Mouse (Mus musculus): ENCODE data around the gene Prdm4. TPM values are rescaled to one million over a fixed set of nuclear protein-coding genes. Genes with fewer than 3 reads are reported as not detected.

The Prdm4 gene
- 32.5 and 37.2 TPM in 2 replicates for total RNA-seq (2017)

DNA sequence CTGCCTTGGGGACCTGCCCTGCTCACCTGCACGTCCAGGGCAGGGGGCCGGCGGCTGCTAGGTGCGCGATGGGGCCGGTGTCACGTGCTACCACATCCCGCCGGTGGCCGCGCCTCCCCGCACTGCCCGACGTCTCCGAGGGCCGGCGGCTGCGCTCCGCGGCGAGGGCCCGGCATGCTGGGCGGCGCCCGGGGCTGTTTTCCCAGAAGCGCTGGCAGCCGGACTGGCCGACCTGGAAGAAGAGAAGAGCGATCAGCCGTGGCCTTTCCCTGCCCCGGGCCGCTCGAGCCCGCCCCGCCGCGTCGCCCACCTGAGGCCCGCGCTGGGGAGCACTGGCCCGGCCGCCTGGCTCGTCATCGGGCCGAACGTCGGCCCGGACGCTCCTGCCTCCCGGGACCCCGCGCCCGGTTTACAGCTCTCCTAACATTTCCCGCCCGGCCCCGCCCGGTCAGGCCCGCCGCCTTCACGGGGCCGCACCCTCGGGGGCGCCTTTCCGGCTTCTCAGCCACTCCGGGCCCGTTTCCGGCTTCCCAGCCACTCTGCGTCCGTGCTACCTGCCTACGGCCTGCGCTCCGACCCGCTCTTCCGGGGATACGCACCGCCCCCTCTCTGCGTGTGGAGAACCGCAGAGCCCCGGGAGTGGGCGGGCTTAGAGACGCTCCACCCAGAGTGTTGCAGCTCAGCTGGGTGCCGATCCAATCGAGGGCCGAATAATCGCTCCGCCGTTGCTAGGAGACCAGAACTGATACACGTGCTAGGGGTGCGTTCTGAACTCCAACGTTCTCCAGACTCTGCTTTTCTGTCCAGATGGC, at the start of gene Prdm4:
Prdm4 (minus strand) TSS at position 645 of the 812 bp plus-strand sequence.
- ATAC-seq (replicated peaks; ENCODE audit: low read depth, poor library complexity, severe bottlenecking) = peak; percentile 99

DNA sequence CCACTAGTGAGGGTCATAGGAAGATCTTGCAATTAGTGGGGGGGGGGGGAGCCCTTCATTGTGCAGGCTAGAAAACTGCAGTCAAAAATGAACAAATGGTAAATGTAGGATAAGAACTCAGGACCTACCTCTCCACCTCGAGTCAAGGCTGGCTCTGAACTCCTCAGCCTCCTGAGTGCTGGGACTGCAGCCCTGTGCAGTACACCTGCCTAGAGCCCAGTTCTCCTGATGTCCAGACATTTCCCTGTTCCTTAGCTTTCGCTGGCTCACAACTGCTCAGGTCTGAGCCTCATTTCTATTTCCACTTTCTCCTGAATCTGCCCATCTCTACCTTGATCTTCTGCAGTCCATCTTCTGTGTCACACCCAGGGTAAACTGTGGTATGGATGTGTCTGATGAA, 49.5 kb upstream of the Prdm4 start:
- no peak for ATAC-seq (replicated peaks; ENCODE audit: low read depth, poor library complexity, severe bottlenecking)

DNA sequence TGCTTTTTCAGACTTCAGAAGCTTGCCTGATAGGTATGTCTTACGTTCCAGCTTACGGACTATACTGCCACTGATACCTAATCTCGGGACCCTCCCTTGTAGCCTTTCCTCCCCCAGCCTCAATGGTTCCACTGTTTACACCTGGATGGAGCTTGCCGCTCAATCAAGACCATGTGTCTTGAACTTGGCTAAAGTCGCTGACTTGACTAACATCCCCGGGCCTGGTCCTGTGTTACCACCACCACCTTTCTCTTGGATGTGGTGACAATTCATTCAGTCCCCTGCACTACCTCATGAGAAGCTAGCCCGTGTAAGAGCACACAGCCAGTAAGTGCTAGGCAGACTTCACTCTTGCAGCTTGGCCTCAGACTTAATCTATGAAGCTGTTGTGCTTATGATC, 47.4 kb upstream of the Prdm4 start:
- no peak for ATAC-seq (replicated peaks; ENCODE audit: low read depth, poor library complexity, severe bottlenecking)

DNA sequence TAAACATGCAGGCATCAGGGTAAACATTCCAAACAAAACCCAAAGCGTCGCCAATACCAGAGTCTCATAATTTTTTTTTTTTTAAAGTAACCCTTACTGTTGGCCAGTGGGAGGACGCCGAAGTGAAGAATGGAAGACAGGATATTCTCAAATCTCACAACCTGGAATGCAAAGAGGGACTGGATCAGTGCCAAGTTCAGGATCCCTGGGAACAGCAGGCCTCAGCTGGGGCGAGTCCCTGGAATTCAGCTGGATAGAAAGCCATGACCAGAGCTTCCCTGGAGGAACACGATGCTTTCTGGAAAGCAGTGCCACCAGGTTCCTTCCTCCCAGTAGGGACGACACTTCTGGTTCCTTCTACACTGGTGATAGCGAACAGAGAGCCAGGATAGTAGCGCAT, 46.0 kb upstream of the Prdm4 start:
- no peak for ATAC-seq (replicated peaks; ENCODE audit: low read depth, poor library complexity, severe bottlenecking)

DNA sequence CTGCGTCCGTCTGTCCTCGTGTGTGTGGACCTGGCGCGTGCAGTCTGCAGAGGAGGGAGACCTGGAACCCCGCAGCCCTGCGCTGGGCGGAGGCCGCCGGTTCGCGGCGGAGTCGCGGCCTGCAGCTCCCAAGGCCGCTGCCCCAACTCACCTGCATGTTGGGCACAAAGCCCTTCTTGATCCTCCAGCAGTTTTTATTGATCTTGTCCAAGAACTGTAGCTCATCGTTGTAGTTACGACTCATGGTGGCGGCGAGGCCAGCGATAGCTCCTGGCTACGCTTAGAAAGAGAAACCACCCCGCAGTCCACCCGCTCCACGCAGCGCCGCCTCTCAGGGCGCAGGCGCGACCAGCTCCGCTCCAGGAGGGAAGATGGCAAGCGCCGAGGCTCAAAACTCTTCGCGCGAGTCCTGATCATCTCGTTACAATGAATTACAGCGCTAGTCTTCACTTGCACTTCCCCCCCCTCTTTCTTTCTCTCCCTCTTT, 40.6 kb upstream of the Prdm4 start, which contains the start of gene Rtcb:
Rtcb (minus strand) TSS at position 360 of the 487 bp plus-strand sequence.
- peak; percentile 97 for ATAC-seq (replicated peaks; ENCODE audit: low read depth, poor library complexity, severe bottlenecking)

DNA sequence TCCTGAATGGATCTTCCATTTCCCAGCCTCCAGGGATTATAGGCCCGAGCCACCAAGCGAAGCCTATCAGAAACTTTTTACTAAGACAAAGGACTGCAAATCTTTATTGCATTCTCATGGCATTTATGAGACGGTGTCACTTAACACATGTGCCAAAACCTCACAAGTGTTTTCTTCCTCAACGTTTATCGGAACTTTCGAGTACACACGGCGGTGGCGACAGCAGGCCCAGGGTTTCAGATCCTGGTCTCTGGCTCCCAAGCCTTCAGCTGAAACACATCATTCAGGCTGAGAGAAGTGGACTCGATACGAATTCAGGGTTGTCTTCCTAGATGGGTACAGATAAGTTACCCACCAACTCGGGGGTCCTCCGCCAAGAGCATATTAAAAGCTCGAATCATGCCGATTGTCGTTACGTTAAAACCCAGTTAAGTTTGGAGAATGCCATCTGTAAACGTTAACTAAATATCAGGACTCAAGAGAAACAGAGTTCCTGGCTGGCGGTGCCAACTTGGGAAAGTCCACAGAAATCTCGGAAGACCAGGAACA, 40.0 kb upstream of the Prdm4 start:
- peak; percentile 47 for ATAC-seq (replicated peaks; ENCODE audit: low read depth, poor library complexity, severe bottlenecking)

DNA sequence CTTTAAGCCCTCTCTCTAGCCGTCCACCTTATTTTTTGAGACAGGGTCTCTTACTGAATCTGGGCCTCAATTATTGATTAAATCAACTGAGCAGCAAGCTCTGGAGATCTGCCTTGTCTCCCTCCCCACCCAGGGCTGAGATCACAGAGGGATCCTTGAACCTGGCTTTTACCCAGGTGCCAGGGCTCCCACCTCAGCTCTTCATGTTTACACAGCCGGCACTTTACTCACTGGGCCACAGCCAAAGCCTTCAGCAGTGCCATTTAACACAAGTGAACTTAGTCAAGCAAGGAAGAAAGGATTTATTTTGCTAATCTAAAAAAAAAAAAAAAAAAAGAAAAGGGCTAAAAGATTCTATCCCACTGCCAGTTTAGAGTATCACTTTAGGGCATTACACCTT, 37.5 kb upstream of the Prdm4 start:
- ATAC-seq (replicated peaks; ENCODE audit: low read depth, poor library complexity, severe bottlenecking) = no peak

DNA sequence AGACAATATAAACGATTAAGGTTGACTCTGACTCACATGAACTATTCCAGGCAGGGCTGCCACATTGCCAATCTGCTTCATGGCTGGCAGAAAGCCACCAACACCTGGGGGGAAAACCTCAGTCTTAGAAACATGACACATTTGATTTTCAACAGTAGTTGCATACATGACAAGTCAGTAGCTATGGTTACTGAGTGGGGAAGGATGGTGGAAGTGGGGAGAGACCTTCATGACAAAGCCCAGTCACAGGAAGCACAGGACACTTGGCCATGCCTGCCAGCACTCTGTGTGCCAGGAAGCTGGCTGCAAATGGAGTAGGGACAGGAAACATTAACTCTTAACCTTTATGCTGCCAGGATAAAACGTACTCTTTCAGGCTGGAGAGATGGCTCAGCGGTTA, 36.5 kb upstream of the Prdm4 start:
- ATAC-seq (replicated peaks; ENCODE audit: low read depth, poor library complexity, severe bottlenecking) = no peak

DNA sequence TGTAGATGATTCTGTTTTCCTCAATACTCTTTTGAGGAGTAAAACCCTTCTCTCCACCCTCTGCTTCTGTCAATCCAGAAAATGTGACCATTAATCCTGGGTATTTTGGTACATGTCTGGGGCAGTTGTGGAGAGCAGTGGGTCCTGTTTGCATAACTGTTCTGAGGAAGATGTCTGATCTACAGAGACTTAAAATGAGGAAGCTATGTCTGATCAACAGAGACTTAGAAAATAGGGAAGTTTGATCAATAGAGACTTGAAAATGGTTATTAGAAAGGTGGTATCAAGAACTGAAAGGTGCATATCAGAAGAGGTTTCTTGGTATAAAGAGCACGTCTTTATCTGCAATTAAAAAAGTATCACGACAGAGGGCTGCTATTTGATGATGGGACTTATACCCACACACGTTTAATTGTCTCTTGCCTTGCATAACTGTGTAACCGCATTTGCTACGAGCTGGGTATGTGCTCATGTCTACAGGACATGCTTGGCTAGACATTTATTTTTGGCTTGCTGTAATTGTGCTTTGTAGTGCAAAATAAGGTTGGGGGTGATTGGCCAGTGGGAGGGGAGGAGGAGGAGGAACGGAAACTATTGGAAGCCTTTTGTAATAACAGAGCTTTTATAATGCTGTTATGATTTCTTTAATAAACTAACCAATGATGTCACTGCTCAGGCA, 35.0 kb upstream of the Prdm4 start:
- peak; percentile 65 for ATAC-seq (replicated peaks; ENCODE audit: low read depth, poor library complexity, severe bottlenecking)

DNA sequence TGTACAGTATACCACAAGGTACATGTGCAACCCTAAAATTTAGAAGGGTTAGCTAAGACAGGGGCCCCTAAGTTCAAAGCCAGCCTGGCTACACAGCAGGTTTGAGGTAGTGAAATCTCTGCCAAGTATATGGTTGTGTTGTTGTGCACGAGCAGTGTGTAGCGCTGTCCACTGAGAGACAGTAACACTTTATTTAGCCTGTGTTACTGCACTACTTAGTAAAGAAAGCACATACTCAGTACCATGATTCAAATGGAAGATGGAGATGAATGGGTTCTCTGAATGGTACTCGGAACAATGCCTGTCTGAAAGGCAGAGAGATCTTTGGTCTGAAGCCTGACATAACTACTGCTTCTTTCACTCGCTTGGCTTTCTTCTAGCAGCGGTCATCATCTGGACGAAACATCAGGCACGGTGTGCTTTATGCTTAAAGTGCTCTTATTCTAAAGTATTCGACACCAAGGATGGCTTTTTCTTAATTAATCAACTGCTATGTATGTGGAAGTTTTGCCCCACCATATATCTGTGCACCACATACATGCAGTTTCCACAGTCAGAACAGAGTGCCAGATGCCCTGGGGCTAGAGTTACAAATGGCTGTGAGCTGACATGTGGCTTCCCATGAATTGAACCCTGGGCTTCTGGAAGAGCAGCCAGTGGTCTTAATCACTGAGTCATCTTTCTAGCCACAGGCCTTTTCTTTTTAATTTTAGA, 31.7 kb upstream of the Prdm4 start:
- no peak for ATAC-seq (replicated peaks; ENCODE audit: low read depth, poor library complexity, severe bottlenecking)

DNA sequence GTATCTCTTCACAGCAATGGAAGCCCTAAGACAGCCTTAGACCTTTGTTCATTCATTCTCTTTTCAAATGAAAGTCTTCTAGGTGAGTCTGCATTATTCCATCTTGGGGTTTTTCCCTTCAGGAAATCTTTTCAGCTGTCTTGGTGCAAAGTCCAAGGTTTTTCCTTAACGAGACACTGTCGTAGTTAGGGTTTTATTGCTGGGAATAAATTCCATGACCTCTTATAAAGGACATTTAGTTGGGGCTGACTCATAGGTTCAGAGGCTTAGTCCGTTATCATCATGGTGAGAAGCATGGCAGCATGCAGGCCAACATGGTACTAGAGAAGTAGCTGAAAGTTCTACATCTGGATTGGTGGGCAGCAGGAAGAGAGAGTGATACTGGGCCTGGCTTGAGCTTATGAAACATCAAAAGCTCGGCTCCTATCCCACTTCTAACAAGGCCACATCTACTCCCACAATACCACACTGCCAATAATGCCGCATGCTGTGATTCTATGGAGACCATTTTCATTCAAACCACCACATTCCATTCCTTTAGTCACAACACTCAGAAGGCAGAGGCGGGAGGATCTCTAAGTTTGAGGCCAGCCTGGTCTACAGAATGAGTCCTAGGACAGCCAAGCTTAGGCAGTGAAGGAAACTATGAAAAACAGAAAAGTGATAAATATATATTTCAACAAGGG, 19.5 kb upstream of the Prdm4 start:
- ATAC-seq (replicated peaks; ENCODE audit: low read depth, poor library complexity, severe bottlenecking) = no peak

DNA sequence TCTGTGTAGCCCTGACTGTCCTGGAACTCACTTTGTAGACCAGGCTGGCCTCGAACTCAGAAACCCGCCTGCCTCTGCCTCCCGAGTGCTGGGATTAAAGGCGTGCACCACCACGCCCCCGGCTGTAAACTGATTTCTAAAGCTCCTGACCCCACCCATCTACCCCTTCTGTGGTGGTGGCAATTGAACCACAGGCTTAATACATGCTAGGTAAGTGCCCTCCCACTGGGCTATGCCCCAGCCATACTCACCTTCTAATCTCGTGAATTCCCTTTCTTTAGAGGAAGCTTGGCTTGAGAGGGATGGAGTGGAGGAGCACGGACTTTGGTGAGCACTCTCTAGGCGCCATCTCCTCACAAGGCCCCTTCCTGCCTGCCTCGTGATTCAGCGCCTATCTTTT, 13.0 kb upstream of the Prdm4 start:
- ATAC-seq (replicated peaks; ENCODE audit: low read depth, poor library complexity, severe bottlenecking) = no peak

DNA sequence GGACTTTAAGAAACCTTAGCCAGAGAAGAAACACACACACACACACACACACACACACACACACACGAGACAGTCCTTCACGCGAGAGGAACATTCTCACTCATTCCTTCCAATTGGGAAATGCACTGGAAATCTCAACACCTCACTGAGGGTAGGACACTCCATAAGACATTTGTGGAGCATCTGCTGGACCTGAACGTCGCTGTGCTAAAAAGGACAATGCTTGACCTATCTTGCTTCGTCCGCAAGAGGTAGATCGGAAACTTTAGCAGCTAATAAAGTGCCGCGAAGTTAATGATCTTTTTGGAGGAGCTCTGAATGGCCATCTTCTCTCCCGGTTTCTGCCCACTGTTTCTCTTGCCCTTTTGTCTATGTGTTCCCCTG, 12.3 kb upstream of the Prdm4 start:
- no peak for ATAC-seq (replicated peaks; ENCODE audit: low read depth, poor library complexity, severe bottlenecking)

DNA sequence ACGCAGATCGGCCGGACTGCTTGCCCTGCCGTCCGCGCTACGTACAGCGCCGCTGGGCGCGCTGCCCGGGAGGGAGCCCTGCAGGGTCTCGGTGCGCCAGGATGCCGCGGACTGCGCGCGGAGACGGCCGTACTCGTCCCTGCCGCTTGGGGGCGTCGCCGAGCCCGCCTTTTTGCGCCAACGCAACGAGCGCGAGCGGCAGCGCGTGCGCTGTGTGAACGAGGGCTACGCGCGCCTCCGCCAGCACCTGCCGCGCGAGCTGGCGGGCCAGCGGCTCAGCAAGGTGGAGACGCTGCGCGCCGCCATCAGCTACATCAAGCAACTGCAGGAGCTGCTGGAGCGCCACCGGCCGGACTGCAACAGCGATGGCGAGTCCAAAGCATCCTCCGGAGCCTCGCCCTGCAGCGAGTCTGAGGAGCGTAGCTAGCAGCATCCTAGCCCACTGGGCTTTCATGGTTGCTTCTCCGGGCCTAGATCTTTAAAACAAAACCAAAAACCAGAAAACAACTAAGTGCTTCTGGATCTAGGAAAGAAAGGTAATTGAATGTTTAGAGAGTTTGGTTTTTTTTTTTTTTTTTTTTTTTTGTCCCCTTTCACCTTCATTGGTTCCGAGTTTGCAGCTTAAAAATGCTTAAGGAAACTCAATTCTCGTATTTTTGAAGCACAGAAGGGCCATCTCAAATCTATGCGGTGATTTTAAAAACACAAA, 11.7 kb upstream of the Prdm4 start:
- peak; percentile 69 for ATAC-seq (replicated peaks; ENCODE audit: low read depth, poor library complexity, severe bottlenecking)

DNA sequence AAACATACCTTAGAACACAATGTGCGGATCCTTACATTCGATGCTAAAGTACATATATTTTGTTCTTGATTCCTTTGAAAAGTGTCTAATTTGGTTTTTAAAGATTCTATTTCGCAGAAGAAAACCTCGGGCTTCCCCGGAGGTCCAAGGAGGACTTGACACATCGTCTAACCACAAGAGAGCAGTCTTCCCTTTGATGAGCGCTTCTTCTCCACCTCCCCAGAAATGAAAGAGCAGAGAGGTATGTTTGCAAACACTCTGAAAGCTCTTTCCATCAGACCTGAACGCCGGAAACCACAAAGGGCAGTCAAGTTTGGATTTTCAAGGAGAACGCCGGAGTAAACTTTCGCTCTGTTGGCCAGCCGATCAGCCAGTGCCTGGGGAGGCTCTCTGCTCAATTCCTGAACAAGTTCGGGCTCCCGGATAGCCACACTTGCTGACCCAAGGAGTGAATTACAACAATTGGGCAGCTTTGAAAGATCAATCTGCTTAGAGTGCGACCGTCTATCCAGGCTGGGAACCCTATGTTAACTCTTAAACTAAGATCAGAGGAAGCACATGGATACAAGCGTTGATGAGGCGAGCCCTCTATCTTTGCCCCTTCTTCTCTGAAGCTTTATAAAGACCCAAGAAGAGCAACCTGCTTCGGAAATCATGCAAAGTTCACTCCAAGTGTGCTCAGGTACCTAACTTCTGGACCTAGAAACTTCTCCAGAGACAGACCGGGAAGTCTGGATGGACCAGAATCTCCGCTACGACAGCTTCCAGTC, 10.9 kb upstream of the Prdm4 start, which contains the start of gene Ascl4:
Ascl4 (plus strand) TSS at position 6 of the 770 bp plus-strand sequence.
- peak; percentile 30; the same call in 1 of the 2 replicates for ATAC-seq (replicated peaks; ENCODE audit: low read depth, poor library complexity, severe bottlenecking)

DNA sequence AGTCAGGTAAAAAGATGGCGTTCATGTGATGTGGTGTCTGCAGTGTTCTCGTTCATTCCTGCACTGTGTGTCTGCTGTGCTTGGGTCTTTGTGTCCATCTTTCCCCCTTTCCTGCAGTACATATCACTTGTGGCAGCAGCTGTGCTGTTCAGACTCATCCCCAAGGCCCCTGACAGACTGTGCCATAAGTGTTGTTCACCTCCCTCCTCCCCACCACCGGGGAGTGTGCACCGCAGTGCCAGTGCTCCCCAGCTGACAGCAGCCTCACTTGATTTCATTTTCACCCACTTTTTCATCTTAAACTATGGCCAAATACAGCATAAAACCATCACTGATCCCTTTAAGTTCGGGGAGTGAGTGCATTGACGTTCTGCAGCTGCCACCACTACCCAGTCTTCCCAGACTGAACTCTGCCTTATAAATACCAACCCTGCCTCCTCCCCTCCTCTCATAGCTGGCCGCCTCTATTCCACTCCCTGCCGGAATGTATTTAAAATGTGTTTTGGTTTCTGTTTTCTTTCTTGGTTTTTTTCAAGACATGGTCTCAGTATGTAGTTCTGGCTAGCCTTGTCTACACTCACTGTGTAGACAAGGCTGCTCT, 37.0 kb downstream of the Prdm4 start:
- ATAC-seq (replicated peaks; ENCODE audit: low read depth, poor library complexity, severe bottlenecking) = no peak

DNA sequence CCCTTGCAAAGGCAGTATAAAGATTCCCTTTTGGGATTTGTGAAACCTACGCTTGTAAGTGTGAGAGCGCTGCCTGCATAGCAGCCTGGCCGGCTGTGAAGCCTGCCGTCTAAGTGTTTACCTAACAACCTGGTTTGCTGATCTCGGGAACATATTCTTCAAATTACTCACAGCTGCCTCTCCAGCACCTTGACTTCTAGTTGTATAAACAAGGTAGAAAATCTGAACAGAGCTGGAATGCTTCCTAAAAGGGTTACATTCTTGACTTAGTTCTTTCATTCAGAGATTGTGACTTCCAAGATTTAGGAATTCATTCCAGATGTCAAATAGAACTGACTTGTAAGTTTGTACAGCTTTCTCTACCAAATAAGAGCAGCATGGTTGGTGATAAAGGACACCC, 41.1 kb downstream of the Prdm4 start:
- ATAC-seq (replicated peaks; ENCODE audit: low read depth, poor library complexity, severe bottlenecking) = no peak

Measured in common myeloid progenitor, adult 5-6 weeks (primary cell).